Mouse (Mus musculus) bone marrow macrophage, adult 2 months (primary cell): ENCODE results near the gene Fgfbp3.

Source experiments
- CTCF ChIP-seq: IDR thresholded peaks from 2 replicates; pipeline ENCODE4 v1.5.1; 2012; ENCODE audit warnings: low read depth, mild to moderate bottlenecking, low read length, moderate library complexity
- POLR2A ChIP-seq: IDR thresholded peaks from 2 replicates; pipeline ENCODE4 v1.6.1; 2012; ENCODE audit warnings: mild to moderate bottlenecking, low read depth, low read length, borderline replicate concordance

GRCm38 (mm10) chr19:36918441-36919301, 744 bp downstream of the Fgfbp3 start:
- TF ChIP-seq CTCF (0 out of 2 replicates have a peak, but pooled peaks have one; percentile 17), POLR2A (no peak)
